Comparison of ENCODE assay signal across 29 mouse cellular contexts in the genomic region with DNA sequence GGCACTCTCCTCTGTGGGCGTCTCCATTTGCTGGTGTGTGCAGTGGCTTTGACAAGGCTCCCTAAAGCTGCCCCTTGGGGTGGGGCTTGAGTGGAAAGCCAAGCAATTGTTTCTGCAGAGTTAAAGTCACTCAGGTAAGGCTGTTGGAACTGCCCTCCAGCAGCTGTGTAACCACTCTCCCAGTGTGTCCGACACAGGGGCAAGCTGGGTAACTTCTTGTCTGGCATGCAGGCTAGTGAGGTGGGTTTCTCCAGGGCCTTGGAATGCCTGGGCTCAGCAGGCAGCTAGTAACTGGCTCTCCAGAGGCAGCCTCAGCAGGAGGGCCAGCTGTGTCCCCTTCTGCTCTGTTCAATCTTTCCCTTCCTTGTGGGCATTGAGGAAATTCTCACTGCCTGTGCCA.
DNase-seq lines count a peak whose midpoint lies in the region; ATAC-seq and TF ChIP-seq lines count a peak whose summit lies in the region.
"Had no signal": no experiment of that assay in that cellular context is flagged by ENCODE, and none has a peak within 500 bp of the region (broad histone marks: within the 10 kb centered on the region; RNA-seq: fewer than 3 reads in every experiment).

No protein-coding gene starts in this region.

- no peak for TF ChIP-seq POLR2A in kidney, adult 2 months (IDR thresholded peaks at IDR 0.05; ENCODE audit: low read depth, low read length)

- H3K4me1 ChIP-seq in kidney, embryonic 16.5 days (ENCODE audit: insufficient read depth, low read length) = no peaks in the 10 kb centered on the region
- no peaks in the 10 kb centered on the region for H3K4me1 ChIP-seq in kidney, adult 2 months (ENCODE audit: control insufficient read depth, insufficient read depth, low read length)
- peaks cover 5% of the 10 kb centered on the region for H3K4me1 ChIP-seq in embryonic facial prominence, embryonic 15.5 days
- H3K4me1 ChIP-seq in limb, embryonic 11.5 days (ENCODE audit: control insufficient read depth, insufficient read depth, low read length) = peaks cover 7% of the 10 kb centered on the region
- H3K4me1 ChIP-seq in stomach, embryonic 14.5 days (ENCODE audit: control insufficient read depth, insufficient read depth, low read length) = no peaks in the 10 kb centered on the region
- H3K4me1 ChIP-seq: hindbrain, embryonic 12.5 days; intestine, embryonic 15.5 days; kidney, embryonic 15.5 days; megakaryocyte, embryonic 14.5 days; midbrain, embryonic 13.5 days; neural tube, embryonic 13.5 days had no signal

- peak overlapping the region; percentile 17; the same call in 1 of the 2 replicates for H3K27ac ChIP-seq in kidney, embryonic 16.5 days (ENCODE audit: low read length)
- no peak overlapping the region for H3K27ac ChIP-seq in kidney, adult 2 months (ENCODE audit: insufficient read depth, low read depth, low read length)
- peak overlapping the region; percentile 60; the same call in 1 of the 2 replicates for H3K27ac ChIP-seq in embryonic facial prominence, embryonic 15.5 days (replicated peaks)
- peak overlapping the region; percentile 36; the same call in 1 of the 2 replicates for H3K27ac ChIP-seq in limb, embryonic 11.5 days (replicated peaks; ENCODE audit: low read depth, low read length)
- H3K27ac ChIP-seq in stomach, embryonic 14.5 days (ENCODE audit: low read length) = no peak overlapping the region
- H3K27ac ChIP-seq: embryonic facial prominence, embryonic 12.5 days; hindbrain, embryonic 12.5 days; hindbrain, postnatal 0 days; intestine, embryonic 15.5 days; kidney, embryonic 15.5 days; liver, embryonic 12.5 days; midbrain, embryonic 13.5 days; neural tube, embryonic 13.5 days had no signal

- H3K9me3 ChIP-seq in kidney, embryonic 16.5 days (ENCODE audit: low read length) = peaks cover 3% of the 10 kb centered on the region; the same call in 1 of the 2 replicates
- H3K9me3 ChIP-seq in embryonic facial prominence, embryonic 15.5 days (replicated peaks) = no peaks in the 10 kb centered on the region
- H3K9me3 ChIP-seq in limb, embryonic 11.5 days (ENCODE audit: control insufficient read depth, low read length) = no peaks in the 10 kb centered on the region
- H3K9me3 ChIP-seq in stomach, embryonic 14.5 days (ENCODE audit: control insufficient read depth, low read depth, low read length) = no peaks in the 10 kb centered on the region
- H3K9me3 ChIP-seq: embryonic facial prominence, embryonic 12.5 days; hindbrain, embryonic 12.5 days; intestine, embryonic 15.5 days; kidney, embryonic 15.5 days; liver, embryonic 12.5 days; midbrain, embryonic 13.5 days; neural tube, embryonic 13.5 days had no signal

- no peak for ATAC-seq in kidney, embryonic 16.5 days (ENCODE audit: low FRiP score, low TSS enrichment)
- no peak for ATAC-seq in embryonic facial prominence, embryonic 15.5 days (ENCODE audit: insufficient number of reproducible peaks, low FRiP score, low TSS enrichment, low read depth)
- no peak for ATAC-seq in limb, embryonic 11.5 days (ENCODE audit: insufficient number of reproducible peaks, low FRiP score, low TSS enrichment, low read depth)
- peak; percentile 75 for ATAC-seq in stomach, embryonic 14.5 days (ENCODE audit: insufficient number of reproducible peaks, insufficient read depth, low FRiP score, low read depth)
- ATAC-seq: activated CD4-positive, CD25-positive, alpha-beta regulatory T cell, adult 4 months; forebrain, embryonic 14.5 days; hindbrain, postnatal 0 days; intestine, embryonic 15.5 days; liver, embryonic 12.5 days; liver, postnatal 0 days; midbrain, embryonic 13.5 days had no signal

- no peak for TF ChIP-seq CTCF in kidney, adult 2 months (conservative IDR thresholded peaks at IDR 0.05; ENCODE audit: insufficient read depth, insufficient read length, low read depth, low read length)

- no peak for DNase-seq in kidney, adult 2 months
- DNase-seq in limb, embryonic 11.5 days (ENCODE audit: low spot score) = no peak
- DNase-seq in cerebellum, adult 9-11 months = no peak
- no peak for DNase-seq in right cerebral cortex, postnatal 4 days
- DNase-seq: adrenal gland, adult 2 months; cerebellum, adult 2 months; cerebellum, postnatal 36 days; gastrocnemius, postnatal 14 days; heart, postnatal 36 days; liver, postnatal 0 days; lung, postnatal 4 days; thymus, adult 18-20 months; thymus, postnatal 36 days had no signal

- H3K27me3 ChIP-seq in kidney, embryonic 16.5 days (ENCODE audit: insufficient read depth, low read length) = no peaks in the 10 kb centered on the region
- no peaks in the 10 kb centered on the region for H3K27me3 ChIP-seq in kidney, adult 2 months (replicated peaks; ENCODE audit: control insufficient read depth, insufficient read depth, low read length)
- no peaks in the 10 kb centered on the region for H3K27me3 ChIP-seq in embryonic facial prominence, embryonic 15.5 days
- no peaks in the 10 kb centered on the region for H3K27me3 ChIP-seq in limb, embryonic 11.5 days (ENCODE audit: control insufficient read depth, insufficient read depth, low read length)
- no peaks in the 10 kb centered on the region for H3K27me3 ChIP-seq in stomach, embryonic 14.5 days (ENCODE audit: control insufficient read depth, insufficient read depth, low read length)
- H3K27me3 ChIP-seq: CH12.LX; embryonic facial prominence, embryonic 12.5 days; hindbrain, embryonic 12.5 days; intestine, embryonic 15.5 days; kidney, embryonic 15.5 days; liver, embryonic 12.5 days; megakaryocyte, embryonic 14.5 days; midbrain, embryonic 13.5 days; neural tube, embryonic 13.5 days had no signal

- H3K4me2 ChIP-seq in kidney, embryonic 16.5 days (replicated peaks; ENCODE audit: low read depth, low read length) = no peak overlapping the region
- H3K4me2 ChIP-seq in embryonic facial prominence, embryonic 15.5 days (replicated peaks) = no peak overlapping the region
- H3K4me2 ChIP-seq in limb, embryonic 11.5 days (ENCODE audit: low read depth, severe bottlenecking) = no peak overlapping the region
- no peak overlapping the region for H3K4me2 ChIP-seq in stomach, embryonic 14.5 days (replicated peaks; ENCODE audit: low read depth, low read length)
- H3K4me2 ChIP-seq: embryonic facial prominence, embryonic 12.5 days; heart, embryonic 11.5 days; hindbrain, embryonic 12.5 days; intestine, embryonic 15.5 days; kidney, embryonic 15.5 days; liver, embryonic 12.5 days; midbrain, embryonic 13.5 days; neural tube, embryonic 13.5 days had no signal

- no peaks in the 10 kb centered on the region for H3K36me3 ChIP-seq in kidney, embryonic 16.5 days (ENCODE audit: insufficient read depth, low read length)
- no peaks in the 10 kb centered on the region for H3K36me3 ChIP-seq in kidney, adult 2 months (ENCODE audit: control insufficient read depth, insufficient read depth, low read length)
- no peaks in the 10 kb centered on the region for H3K36me3 ChIP-seq in embryonic facial prominence, embryonic 15.5 days
- H3K36me3 ChIP-seq in limb, embryonic 11.5 days (ENCODE audit: control insufficient read depth, insufficient read depth, low read length) = no peaks in the 10 kb centered on the region
- H3K36me3 ChIP-seq in stomach, embryonic 14.5 days (ENCODE audit: control insufficient read depth, insufficient read depth, low read length) = no peaks in the 10 kb centered on the region
- H3K36me3 ChIP-seq: embryonic facial prominence, embryonic 12.5 days; hindbrain, embryonic 12.5 days; intestine, embryonic 15.5 days; kidney, embryonic 15.5 days; liver, embryonic 12.5 days; midbrain, embryonic 13.5 days; neural tube, embryonic 13.5 days had no signal

- no peak overlapping the region for H3K9ac ChIP-seq in kidney, embryonic 16.5 days (replicated peaks; ENCODE audit: low read length)
- no peak overlapping the region for H3K9ac ChIP-seq in embryonic facial prominence, embryonic 15.5 days
- H3K9ac ChIP-seq in limb, embryonic 11.5 days (ENCODE audit: low read length) = peak overlapping the region; percentile 27; the same call in 1 of the 2 replicates
- no peak overlapping the region for H3K9ac ChIP-seq in stomach, embryonic 14.5 days (replicated peaks; ENCODE audit: low read depth, low read length)
- H3K9ac ChIP-seq: embryonic facial prominence, embryonic 12.5 days; hindbrain, embryonic 12.5 days; intestine, embryonic 15.5 days; kidney, embryonic 15.5 days; liver, embryonic 12.5 days; liver, postnatal 0 days; midbrain, embryonic 13.5 days; neural tube, embryonic 13.5 days had no signal

- no peak overlapping the region for H3K4me3 ChIP-seq in kidney, embryonic 16.5 days (ENCODE audit: low read length)
- no peak overlapping the region for H3K4me3 ChIP-seq in kidney, adult 2 months (ENCODE audit: insufficient read depth, low read depth, low read length)
- H3K4me3 ChIP-seq in embryonic facial prominence, embryonic 15.5 days (replicated peaks) = no peak overlapping the region
- H3K4me3 ChIP-seq in limb, embryonic 11.5 days (ENCODE audit: low read depth, low read length) = no peak overlapping the region
- H3K4me3 ChIP-seq in stomach, embryonic 14.5 days (ENCODE audit: low read depth, low read length) = no peak overlapping the region
- H3K4me3 ChIP-seq: embryonic facial prominence, embryonic 12.5 days; hindbrain, embryonic 12.5 days; intestine, embryonic 15.5 days; kidney, embryonic 15.5 days; liver, embryonic 12.5 days; megakaryocyte, embryonic 14.5 days; midbrain, embryonic 13.5 days; neural tube, embryonic 13.5 days had no signal

- WGBS in kidney, embryonic 16.5 days = 64% methylated on average over 2 of the region's 2 CpGs
- 79% methylated on average over 2 of the region's 2 CpGs for WGBS in kidney, adult 2 months
- WGBS in embryonic facial prominence, embryonic 15.5 days = 37% methylated on average over 2 of the region's 2 CpGs
- 62% methylated on average over 2 of the region's 2 CpGs for WGBS in limb, embryonic 11.5 days
- 74% methylated on average over 2 of the region's 2 CpGs for WGBS in stomach, embryonic 14.5 days

Comparison
In these comparisons a context has a peak if more than half of its experiments do, and no peak if none do; other contexts are left out.
1. H3K27ac ChIP-seq: peak in kidney, embryonic 16.5 days (single experiment), embryonic facial prominence, embryonic 15.5 days (single experiment) and limb, embryonic 11.5 days (single experiment); none in kidney, adult 2 months (single experiment) and stomach, embryonic 14.5 days (single experiment).